Mouse (Mus musculus) cortical plate, adult 2 months (tissue): ENCODE data around the gene Gm47995.

Experiments
- CTCF ChIP-seq: fragments of 200-500 bp; IDR thresholded peaks from 2 replicates; pipeline ENCODE4 v1.5.1; 2011; ENCODE audit warnings: mild to moderate bottlenecking, control low read depth, low read length; ENCODE audit not compliant: insufficient read depth; ENCODE audit errors: extremely low read depth
- POLR2A ChIP-seq: fragments of 200-500 bp; IDR thresholded peaks from 2 replicates; pipeline ENCODE4 v1.6.1; 2011; ENCODE audit warnings: mild to moderate bottlenecking, low read length, control low read depth; ENCODE audit not compliant: insufficient read depth; ENCODE audit errors: extremely low read depth

DNA sequence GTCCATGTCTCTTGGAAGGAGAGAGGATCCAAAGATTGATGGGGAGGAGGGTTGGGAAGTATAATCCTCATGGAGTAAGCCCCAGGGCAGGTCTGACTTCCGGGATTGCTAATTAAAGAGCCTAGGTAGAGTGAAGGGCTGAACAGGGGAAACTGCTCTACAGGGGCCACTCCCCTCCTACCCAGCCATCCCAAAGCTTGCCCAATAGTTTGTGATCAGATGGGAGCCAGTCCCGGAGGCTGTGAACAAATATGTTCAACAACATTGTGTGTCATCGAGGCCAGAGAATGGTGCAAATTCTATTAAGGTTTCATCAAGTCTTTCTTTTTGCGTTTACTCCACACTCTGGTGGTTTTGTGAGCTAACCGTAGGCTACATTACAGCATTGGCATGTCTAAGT, 45.8 kb downstream of the Gm47995 start:
- TF ChIP-seq CTCF (no peak), POLR2A (no peak)
